Comparison of ENCODE assay signal across 8 mouse cellular contexts in genomic region chr7:98837901-98838300, GRCm38 (mm10). TPM values are rescaled to one million over a fixed set of nuclear protein-coding genes. Genes with fewer than 3 reads are reported as not detected.
DNase-seq lines count a peak whose midpoint lies in the region; ATAC-seq and TF ChIP-seq lines count a peak whose summit lies in the region.

No protein-coding gene starts in this region.

- peak; percentile 92 for TF ChIP-seq CTCF in gastrocnemius, adult 2 months (IDR thresholded peaks at IDR 0.05)
- peak; percentile 87 for TF ChIP-seq CTCF in left cerebral cortex, adult 2 months (IDR thresholded peaks at IDR 0.05)

- H3K9ac ChIP-seq in hindbrain, embryonic 16.5 days (ENCODE audit: low read depth, low read length) = peak overlapping the region; percentile 22; the same call in 1 of the 2 replicates

- DNase-seq in adipocyte (ENCODE audit: low spot score) = peak; percentile 47
- DNase-seq in cerebellum, postnatal 36 days = peak; percentile 82 to 87
- DNase-seq in gastrocnemius, adult 2 months = peak; percentile 91
- DNase-seq in left cerebral cortex, adult 2 months (ENCODE audit: extremely low spot score in 1 of 2, low spot score in 2 of 2) = peak; percentile 79 to 82
- peak; percentile 80 for DNase-seq in right cerebral cortex, postnatal 14 days
- DNase-seq in yolk sac, embryonic 10.5 days (ENCODE audit: low spot score) = peak; percentile 78

- H3K4me1 ChIP-seq in hindbrain, embryonic 16.5 days (ENCODE audit: control insufficient read depth, insufficient read depth, low read depth, low read length) = peaks cover 44% of the 10 kb centered on the region

- peak overlapping the region; percentile 79 for H3K4me3 ChIP-seq in gastrocnemius, adult 2 months
- peak overlapping the region; percentile 61 for H3K4me3 ChIP-seq in hindbrain, embryonic 16.5 days (ENCODE audit: low read length)
- H3K4me3 ChIP-seq in left cerebral cortex, adult 2 months = peak overlapping the region; percentile 42

- H3K36me3 ChIP-seq in hindbrain, embryonic 16.5 days (ENCODE audit: control insufficient read depth, insufficient read depth, low read length) = no peaks in the 10 kb centered on the region

- peak overlapping the region; percentile 90; the same call in 1 of the 2 replicates for H3K27ac ChIP-seq in gastrocnemius, adult 2 months
- H3K27ac ChIP-seq in hindbrain, embryonic 16.5 days (ENCODE audit: low read depth, low read length) = no peak overlapping the region
- no peak overlapping the region for H3K27ac ChIP-seq in left cerebral cortex, adult 2 months

- peak; percentile 86 for ATAC-seq in hindbrain, embryonic 16.5 days
- ATAC-seq in megakaryocyte, adult 5-6 weeks (ENCODE audit: poor library complexity, severe bottlenecking) = peak; percentile 64

- peaks cover 71% of the 10 kb centered on the region for H3K27me3 ChIP-seq in hindbrain, embryonic 16.5 days (replicated peaks; ENCODE audit: control insufficient read depth, insufficient read depth, low read length)

- intact Hi-C loops in gastrocnemius, adult 2 months (cut with DNase I) = loop anchor here (1.0 to 5.0 kb wide), 2 partner anchors 95 to 239 kb away; no protein-coding TSS in a partner anchor
- intact Hi-C loops in left cerebral cortex, adult 2 months (cut with DNase I) = loop anchor here (5.0 kb wide), 1 partner anchor 239 kb away; no protein-coding TSS in a partner anchor

- H3K9me3 ChIP-seq in hindbrain, embryonic 16.5 days (ENCODE audit: control insufficient read depth, low read length) = no peaks in the 10 kb centered on the region

- peak overlapping the region; percentile 98 for H3K4me2 ChIP-seq in hindbrain, embryonic 16.5 days (ENCODE audit: low read length)

- under 1% methylated on average over 17 of the region's 17 CpGs for WGBS in hindbrain, embryonic 16.5 days

RNA-seq across cellular contexts. Expression of gene Wnt11, which starts 3.0 kb away (rescaled TPM):
- 1 to 10 TPM; 5.3 to 8.3 TPM for total RNA-seq in gastrocnemius, adult 2 months (2021)
- 1.4 and 2.7 TPM in 2 replicates for polyA plus RNA-seq in hindbrain, embryonic 16.5 days (2015; fragmentation: Nextera tagmentation; extraction: Ambion mirVana)
- total RNA-seq in left cerebral cortex, adult 2 months (2021) = 1 to 10 TPM in 1 of 2 experiments, under 1 TPM in 1; 0.93 to 1.0 TPM
- 0.05 TPM in 1 of 2 replicates, not detected in the other for total RNA-seq in megakaryocyte, adult 5-6 weeks (2015)
- total RNA-seq in megakaryocyte, adult 5-6 weeks (2017) = 0.15 TPM in 1 of 2 replicates, not detected in the other
